Mouse (Mus musculus): ENCODE results near the gene Tdp2.
A peak's percentile ranks its signal among the peaks of the same experiment; 100 is the strongest.

The Tdp2 gene

DNA sequence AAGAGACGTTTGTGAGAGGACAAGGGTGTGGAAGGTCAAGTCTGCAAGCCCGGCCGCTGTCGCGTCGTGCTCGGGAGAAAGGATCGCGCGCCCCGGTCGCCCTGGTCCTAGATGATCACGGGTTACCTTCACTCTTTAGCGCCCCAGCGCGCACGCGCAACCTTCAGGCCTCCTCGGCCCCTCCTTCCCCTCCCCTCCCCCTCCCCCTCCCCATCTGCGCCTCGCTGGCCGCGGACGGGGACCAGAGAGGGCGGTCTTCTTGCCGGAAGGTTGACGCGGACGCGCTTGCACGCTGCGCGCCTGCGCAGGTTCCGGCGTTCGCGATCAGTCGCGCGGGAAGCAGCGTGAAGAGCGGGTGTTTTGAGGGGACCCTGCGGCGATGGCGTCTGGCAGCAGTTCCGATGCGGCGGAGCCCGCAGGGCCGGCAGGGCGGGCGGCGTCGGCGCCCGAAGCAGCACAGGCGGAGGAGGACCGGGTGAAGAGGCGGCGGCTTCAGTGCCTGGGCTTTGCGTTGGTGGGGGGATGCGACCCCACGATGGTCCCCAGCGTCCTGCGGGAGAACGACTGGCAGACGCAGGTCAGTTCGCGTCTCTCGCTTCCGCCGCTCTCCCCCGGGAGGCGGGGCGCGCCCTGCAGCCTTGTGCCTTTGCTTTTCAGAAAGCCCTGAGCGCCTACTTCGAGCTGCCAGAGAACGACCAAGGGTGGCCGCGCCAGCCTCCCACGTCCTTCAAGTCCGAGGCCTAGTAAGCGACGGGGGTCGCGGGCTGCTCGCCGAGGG lies at the start of gene Tdp2, which contains the start of gene Acot13:
Tdp2 (plus strand) TSS at position 327 of the 778 bp plus-strand sequence.
Acot13 (minus strand) TSS at position 188 of the 778 bp plus-strand sequence.
- peak; percentile 100 for DNase-seq

DNA sequence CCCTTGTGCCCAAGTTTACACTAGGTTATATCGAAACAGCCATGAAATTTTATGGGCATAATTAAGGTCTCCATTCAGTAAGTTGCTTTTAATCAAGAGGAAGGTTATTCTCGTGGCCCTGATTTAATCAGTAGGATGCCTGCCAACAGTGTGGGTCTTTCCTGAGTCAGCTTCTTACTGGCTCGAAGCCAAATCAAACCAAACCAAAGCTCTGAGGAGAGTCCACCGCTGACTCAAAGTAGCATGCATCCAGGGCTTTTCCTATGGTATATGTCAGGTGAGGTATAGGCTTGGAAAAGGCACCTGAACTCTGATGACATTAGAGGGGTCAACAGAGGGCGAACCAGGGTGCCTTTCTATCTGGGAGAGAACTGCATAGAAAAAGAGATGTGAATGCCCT lies 49.6 kb upstream of the Tdp2 start:
- DNase-seq: no peak

- no peak for DNase-seq
Measured at GRCm38 (mm10) chr13:24786014-24786490, 45.4 kb upstream of the Tdp2 start.

DNA sequence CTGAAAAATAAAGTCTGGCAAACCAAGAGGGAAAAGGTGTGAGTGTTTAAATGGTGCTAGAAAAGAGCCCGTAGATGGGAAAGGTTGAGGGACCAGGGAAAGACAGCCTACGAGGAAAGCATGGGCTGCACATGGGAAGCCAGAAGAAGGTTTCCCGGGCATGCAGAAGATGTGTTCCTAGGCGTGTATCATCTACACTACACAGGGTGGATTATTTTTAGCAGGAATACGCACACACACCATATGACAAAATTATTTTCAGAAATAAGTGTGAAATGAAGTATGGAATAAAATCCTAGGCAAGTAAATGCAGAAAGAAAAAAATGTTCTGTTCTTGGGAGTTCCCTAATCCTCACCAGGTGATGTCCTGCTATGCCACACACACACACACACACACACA lies 44.0 kb upstream of the Tdp2 start:
- no peak for DNase-seq

DNA sequence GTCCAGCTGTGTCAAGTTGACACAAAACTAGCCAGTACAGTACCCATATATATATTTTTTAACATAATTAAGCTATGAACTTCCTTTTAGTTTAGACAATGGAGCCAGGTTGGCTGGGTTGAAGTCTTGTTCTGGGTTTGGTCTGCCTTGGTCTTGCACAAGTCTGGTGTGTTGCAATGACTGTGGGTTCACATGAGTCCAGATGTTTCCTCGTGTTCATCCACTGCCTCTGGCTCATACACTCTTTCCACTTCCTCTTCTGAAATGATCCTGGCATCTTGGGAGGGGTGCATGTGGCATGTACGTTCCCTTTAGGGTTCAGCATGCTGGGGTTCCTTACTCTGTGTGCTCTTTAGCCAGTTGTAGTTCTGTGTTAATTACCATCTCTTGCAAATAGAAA lies 40.1 kb upstream of the Tdp2 start:
- peak; percentile 31 for DNase-seq

- DNase-seq: no peak
Measured at GRCm38 (mm10) chr13:24792411-24793045, 39.0 kb upstream of the Tdp2 start.

- DNase-seq: no peak
Measured at GRCm38 (mm10) chr13:24798686-24799085, 32.8 kb upstream of the Tdp2 start.

DNA sequence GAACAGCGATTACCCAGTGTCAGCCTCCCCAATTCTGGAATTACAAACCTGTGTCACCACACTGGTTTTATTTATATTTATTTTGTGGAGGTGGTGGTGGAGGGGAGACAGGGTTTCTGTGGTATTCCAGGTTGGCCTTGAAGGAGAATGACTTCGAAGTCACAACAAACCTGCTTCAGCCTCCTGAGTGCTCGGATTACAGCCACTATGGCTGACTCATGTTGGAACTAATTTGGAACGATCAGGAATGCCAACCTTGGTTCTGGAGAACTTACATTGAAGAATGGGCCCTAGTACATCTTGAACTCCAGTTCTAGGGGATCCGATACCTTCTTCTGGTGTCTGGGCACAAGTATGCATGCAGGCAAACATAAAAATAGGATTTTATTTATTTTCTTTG lies 32.1 kb upstream of the Tdp2 start:
- DNase-seq: no peak

DNA sequence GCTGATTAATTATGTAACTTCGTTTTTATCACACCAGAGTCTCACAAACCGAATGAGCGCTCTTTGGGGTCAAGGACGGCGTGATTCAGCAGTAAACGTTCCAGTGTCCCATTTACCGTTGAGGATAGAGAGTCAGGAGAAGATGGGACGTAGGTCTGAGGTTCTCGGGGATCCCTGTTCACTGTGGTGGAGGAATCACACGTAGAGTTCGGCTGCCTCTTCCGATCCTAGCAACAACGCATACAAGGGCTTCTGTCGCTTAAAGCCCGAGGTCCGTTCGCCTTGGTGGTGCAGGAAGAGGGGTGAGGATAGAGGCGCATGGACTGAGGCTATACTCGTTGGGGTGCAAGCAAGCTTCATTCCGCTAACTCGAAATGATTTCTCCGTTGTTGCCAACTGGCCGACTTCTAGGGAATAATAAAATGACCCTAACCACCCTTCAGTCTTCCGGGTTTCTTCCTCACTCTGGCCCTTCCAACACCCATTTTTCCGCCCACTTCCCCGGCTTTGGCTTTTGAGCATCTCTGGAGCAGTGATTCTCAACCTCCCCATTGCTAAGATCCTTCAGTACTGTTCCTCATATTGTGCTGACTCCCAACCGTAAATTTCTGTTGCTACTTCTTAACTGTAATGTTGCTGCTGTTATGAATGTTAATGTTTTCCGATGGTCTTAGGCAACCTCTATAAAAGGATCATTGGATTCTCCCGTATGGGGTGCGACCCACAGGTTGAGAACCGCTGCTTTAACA lies 31.4 kb upstream of the Tdp2 start:
- DNase-seq: peak; percentile 72

DNA sequence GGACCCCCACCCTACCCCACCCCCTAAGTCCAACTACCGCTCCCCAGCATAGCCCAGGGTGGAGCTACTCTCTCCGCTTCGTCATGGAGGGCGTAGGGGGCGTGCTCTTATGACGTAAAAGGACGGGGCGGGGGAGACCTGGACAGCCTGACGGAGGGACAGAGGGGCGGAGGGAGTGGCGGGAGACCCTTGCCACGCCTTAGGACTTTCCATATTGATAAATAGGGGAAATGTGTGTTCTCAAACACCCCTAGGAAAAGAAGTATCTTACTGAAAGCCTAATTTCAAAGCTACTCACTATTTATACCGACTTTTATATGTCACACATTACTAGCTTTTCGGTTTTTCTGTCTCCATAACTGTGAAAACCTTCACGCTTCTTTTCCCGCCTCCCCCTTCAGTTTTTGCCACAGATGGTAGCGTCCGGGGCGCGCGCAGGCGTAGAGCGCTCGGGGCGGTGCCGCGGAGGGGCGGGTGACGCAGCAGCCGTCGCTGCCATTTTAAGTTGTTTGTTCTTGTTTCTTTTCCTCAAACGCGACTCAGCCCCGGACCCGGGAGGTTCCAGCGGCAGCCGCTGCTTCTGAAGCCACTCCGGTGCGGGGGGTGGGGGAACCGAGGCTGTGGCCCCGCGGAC lies 30.7 kb upstream of the Tdp2 start:
- DNase-seq: peak; percentile 99

- DNase-seq: peak; percentile 70
Measured at GRCm38 (mm10) chr13:24801308-24801921, 30.1 kb upstream of the Tdp2 start, which contains the start of gene BC005537. Gene BC005537 (plus strand): TSS chr13:24801657.

GRCm38 (mm10) chr13:24802131-24802691 lies 29.3 kb upstream of the Tdp2 start:
- peak; percentile 68 for DNase-seq

DNA sequence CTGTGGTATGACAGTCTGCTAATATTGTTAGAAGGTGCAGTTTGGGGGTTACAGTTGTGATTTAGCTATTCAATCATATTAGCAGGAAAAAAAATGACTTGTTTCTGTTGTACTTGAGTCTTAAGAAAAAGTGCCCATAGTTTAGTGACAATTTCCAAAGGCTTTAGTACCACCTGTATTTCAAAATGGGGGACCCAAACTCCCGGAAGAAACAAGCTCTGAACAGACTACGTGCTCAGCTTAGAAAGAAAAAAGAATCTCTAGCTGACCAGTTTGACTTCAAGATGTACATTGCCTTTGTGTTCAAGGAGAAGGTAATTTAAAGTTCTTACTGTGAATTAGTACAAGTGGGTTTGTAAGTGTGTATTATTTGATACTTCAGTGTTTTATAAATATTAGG lies 28.3 kb upstream of the Tdp2 start:
- DNase-seq: no peak

GRCm38 (mm10) chr13:24806079-24806478 lies 25.4 kb upstream of the Tdp2 start:
- no peak for DNase-seq

GRCm38 (mm10) chr13:24812521-24812920 lies 19.0 kb upstream of the Tdp2 start:
- DNase-seq: no peak

GRCm38 (mm10) chr13:24814616-24815015 lies 16.9 kb upstream of the Tdp2 start:
- no peak for DNase-seq

DNA sequence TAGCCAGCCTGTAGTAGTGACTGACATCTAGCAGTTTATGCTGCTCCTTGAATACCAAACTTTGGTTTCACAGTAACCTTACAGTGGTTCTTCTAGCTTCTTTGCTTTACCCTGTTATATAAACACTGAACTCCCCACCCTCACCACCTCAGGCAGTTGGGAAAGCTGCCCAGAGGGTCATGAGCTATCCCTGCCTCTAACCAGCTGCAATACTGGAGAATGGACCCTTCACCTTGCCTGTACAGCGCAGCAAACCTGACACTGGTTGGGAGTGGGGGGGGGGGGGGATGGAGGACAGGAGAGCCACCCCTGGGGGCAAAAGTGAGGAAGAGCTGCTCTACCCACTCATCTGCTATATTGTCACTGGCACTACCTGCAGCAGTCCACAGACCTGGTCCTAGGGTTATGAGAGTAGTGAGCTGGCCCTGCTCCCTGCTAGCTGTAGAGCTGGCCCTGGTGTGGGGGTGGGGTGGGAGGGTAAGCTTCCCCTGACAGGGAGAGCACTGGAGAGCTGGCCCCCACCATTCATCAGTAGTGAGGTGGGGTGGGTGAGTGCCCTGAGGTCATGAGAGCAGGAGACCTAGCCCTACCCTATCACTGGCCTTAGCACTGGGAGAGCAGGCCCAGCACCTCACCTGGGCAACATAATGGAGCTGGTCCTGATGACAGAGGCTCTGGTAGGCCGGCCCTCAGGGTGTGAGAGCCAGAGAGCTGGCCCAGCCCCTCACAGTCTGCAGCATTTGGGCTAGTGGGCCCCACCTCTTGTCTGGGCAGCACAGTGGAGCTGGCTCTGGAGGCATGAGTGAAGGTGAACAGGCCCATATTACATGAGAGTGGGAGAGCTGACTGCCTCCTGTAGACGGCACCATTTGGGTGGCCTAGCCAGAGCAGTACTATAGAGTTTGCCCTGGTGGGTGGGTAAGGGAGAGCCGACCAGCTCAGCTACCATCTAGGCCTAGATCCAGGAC lies 15.1 kb upstream of the Tdp2 start:
- peak; percentile 26 for DNase-seq

- no peak for DNase-seq
Measured at GRCm38 (mm10) chr13:24819931-24820330, 11.5 kb upstream of the Tdp2 start.

GRCm38 (mm10) chr13:24822663-24823343 lies 8.7 kb upstream of the Tdp2 start:
- no peak for DNase-seq

GRCm38 (mm10) chr13:24824647-24825046 lies 6.8 kb upstream of the Tdp2 start:
- DNase-seq: no peak
